Mouse (Mus musculus): ENCODE measurements around the gene Trpv1. TPM values are rescaled to one million over a fixed set of nuclear protein-coding genes. Genes with fewer than 3 reads are reported as not detected.
A peak's percentile ranks its signal among the peaks of the same experiment; 100 is the strongest.

Gene Trpv1
- total and polyA plus RNA-seq, 3 experiments = not detected

DNA sequence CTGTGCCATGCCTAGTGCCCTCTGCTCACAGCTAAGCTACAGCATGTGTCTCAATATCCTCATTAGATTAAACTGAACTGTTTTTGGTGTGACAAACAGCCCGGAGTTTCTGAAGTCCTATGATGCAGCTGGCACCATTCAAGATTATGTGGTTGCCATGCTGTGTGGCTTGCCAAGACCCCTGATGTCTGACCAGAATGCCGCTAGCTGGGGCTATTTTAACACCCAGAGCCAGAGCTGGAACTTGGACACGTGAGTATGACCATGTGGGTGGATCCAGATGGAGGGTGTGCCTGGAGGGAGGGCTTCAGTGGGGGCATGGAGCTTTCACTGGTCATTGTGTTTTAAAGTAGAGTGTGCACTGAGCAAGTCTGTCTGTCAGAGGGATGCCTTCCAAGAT lies 20.1 kb upstream of the Trpv1 start:
- Histone ChIP-seq H3K79me2 (ENCODE audit: control insufficient read depth, insufficient read depth, low read length, poor library complexity) (no peaks in the 10 kb centered on the region), H3K9ac (ENCODE audit: control insufficient read depth, low read depth, low read length, poor library complexity, severe bottlenecking) (no peak overlapping the region), H3K27ac (ENCODE audit: control insufficient read depth, low read depth, low read length) (no peak overlapping the region), H3K4me3 (ENCODE audit: control insufficient read depth in 1 of 2, insufficient read depth in 1 of 2, low read depth in 2 of 2, low read length in 2 of 2) (no peak overlapping the region), H3K9me3 (replicated peaks; ENCODE audit: insufficient read depth, low read length) (no peaks in the 10 kb centered on the region), H3K36me3 (ENCODE audit: control insufficient read depth in 1 of 2, insufficient read depth in 2 of 2, low read length in 2 of 2) (no peaks in the 10 kb centered on the region), H3K27me3 (ENCODE audit: control insufficient read depth in 1 of 2, insufficient read depth in 2 of 2, low read length in 2 of 2) (no peaks in the 10 kb centered on the region), H3K4me1 (ENCODE audit: control insufficient read depth in 1 of 2, insufficient read depth in 2 of 2, low read length in 2 of 2) (no peaks in the 10 kb centered on the region)
- no peak for DNase-seq (ENCODE audit: low read depth, low spot score)
- no peak for TF ChIP-seq MYB (IDR thresholded peaks at IDR 0.05; ENCODE audit: low read depth, low read length)
- no peak for TF ChIP-seq CHD2 (IDR thresholded peaks at IDR 0.05; ENCODE audit: low read length)
- TF ChIP-seq EP300 (IDR thresholded peaks at IDR 0.05; ENCODE audit: low read depth in 1 of 2, low read length in 2 of 2) = no peak
- no peak for TF ChIP-seq POLR2AphosphoS5 (IDR thresholded peaks at IDR 0.05; ENCODE audit: borderline replicate concordance, low read depth, low read length)
- TF ChIP-seq ZMIZ1 (IDR thresholded peaks at IDR 0.05; ENCODE audit: low read depth, low read length) = no peak
- TF ChIP-seq ZNF384 (IDR thresholded peaks at IDR 0.05; ENCODE audit: low read depth, low read length) = no peak
- TF ChIP-seq SMC3 (IDR thresholded peaks at IDR 0.05; ENCODE audit: low read depth, low read length) = no peak
- no peak for TF ChIP-seq USF1 (IDR thresholded peaks at IDR 0.05; ENCODE audit: low read depth, low read length)
- no peak for TF ChIP-seq ETS1 (IDR thresholded peaks at IDR 0.05; ENCODE audit: low read depth, low read length)

- Histone ChIP-seq H3K79me2 (ENCODE audit: control insufficient read depth, insufficient read depth, low read length, poor library complexity) (no peaks in the 10 kb centered on the region), H3K36me3 (ENCODE audit: control insufficient read depth in 1 of 2, insufficient read depth in 2 of 2, low read length in 2 of 2) (no peaks in the 10 kb centered on the region), H3K27ac (ENCODE audit: control insufficient read depth, low read depth, low read length) (no peak overlapping the region), H3K9me3 (replicated peaks; ENCODE audit: insufficient read depth, low read length) (no peaks in the 10 kb centered on the region), H3K4me1 (ENCODE audit: control insufficient read depth in 1 of 2, insufficient read depth in 2 of 2, low read length in 2 of 2) (no peaks in the 10 kb centered on the region), H3K27me3 (ENCODE audit: control insufficient read depth in 1 of 2, insufficient read depth in 2 of 2, low read length in 2 of 2) (no peaks in the 10 kb centered on the region), H3K4me3 (ENCODE audit: control insufficient read depth in 1 of 2, insufficient read depth in 1 of 2, low read depth in 2 of 2, low read length in 2 of 2) (no peak overlapping the region), H3K9ac (ENCODE audit: control insufficient read depth, low read depth, low read length, poor library complexity, severe bottlenecking) (no peak overlapping the region)
- TF ChIP-seq BHLHE40 (IDR thresholded peaks at IDR 0.05; ENCODE audit: borderline replicate concordance, low read depth, low read length) (no peak), CTCF (IDR thresholded peaks at IDR 0.05 in 2 of 3, conservative IDR thresholded peaks at IDR 0.05 in 1 of 3; ENCODE audit: control insufficient read depth in 1 of 3, insufficient read depth in 1 of 3, low read depth in 2 of 3, low read length in 3 of 3, poor library complexity in 1 of 3, severe bottlenecking in 1 of 3) (peak; percentile 21 to 32 (median 24); a peak in 3 of 6 replicates), MEF2A (IDR thresholded peaks at IDR 0.05; ENCODE audit: extremely low read depth, insufficient replicate concordance, low read depth, low read length, poor library complexity, severe bottlenecking) (no peak), POLR2AphosphoS2 (IDR thresholded peaks at IDR 0.05; ENCODE audit: low read length) (no peak), RCOR1 (IDR thresholded peaks at IDR 0.05; ENCODE audit: low read depth, low read length) (no peak), SMC3 (IDR thresholded peaks at IDR 0.05; ENCODE audit: low read depth, low read length) (peak; percentile 21; the same call in 1 of the 2 replicates), MYC (IDR thresholded peaks at IDR 0.05; ENCODE audit: low read depth, low read length) (no peak), TAL1 (IDR thresholded peaks at IDR 0.05; ENCODE audit: low read length) (no peak), CHD1 (IDR thresholded peaks at IDR 0.05; ENCODE audit: low read depth, low read length) (no peak), NELFE (IDR thresholded peaks at IDR 0.05; ENCODE audit: low read depth, low read length) (no peak), E2F4 (IDR thresholded peaks at IDR 0.05; ENCODE audit: borderline replicate concordance, low read depth, low read length) (no peak), ZNF384 (IDR thresholded peaks at IDR 0.05; ENCODE audit: low read depth, low read length) (no peak)
- DNase-seq (ENCODE audit: low read depth, low spot score) = no peak
These were observed 14.4 kb upstream of the Trpv1 start for GRCm38 (mm10) chr11:73219671-73220070.

Measured in MEL (cell line).